Mouse (Mus musculus) small intestine, adult 2 months (tissue): ENCODE results near the gene Card11.

Source experiments
- CTCF ChIP-seq: fragments of 200-500 bp; IDR thresholded peaks from 2 replicates; pipeline ENCODE4 v1.5.1; 2012; ENCODE audit warnings: low read depth, mild to moderate bottlenecking, control low read depth, inconsistent platforms, low read length, moderate library complexity, mixed read lengths; ENCODE audit not compliant: insufficient replicate concordance, insufficient read length; ENCODE audit errors: extremely low read depth
- POLR2A ChIP-seq: fragments of 200-500 bp; IDR thresholded peaks from 2 replicates; pipeline ENCODE4 v1.6.1; 2012; ENCODE audit warnings: low read depth, mild to moderate bottlenecking, control low read depth, inconsistent platforms, low read length, moderate library complexity

GRCm38 (mm10) chr5:141017927-141018700 lies 17.7 kb upstream of the Card11 start:
- no peak for TF ChIP-seq POLR2A
- no peak for TF ChIP-seq CTCF
